Mouse (Mus musculus): Measurements from ENCODE around the gene Tpm4. TPM values are rescaled to one million over a fixed set of nuclear protein-coding genes. Genes with fewer than 3 reads are reported as not detected.
"Not testable (repeated sequence)": the region's sequence is repeated elsewhere in the genome, so short reads cannot be mapped to it uniquely, and the experiment has no call there.

Tpm4 gene
- polyA plus RNA-seq (2012; rRNA removed), result 311 and 395 TPM in 2 replicates
- 579 and 584 TPM in 2 replicates for polyA plus RNA-seq (2014; fragmentation: Nextera tagmentation; extraction: Ambion mirVana)

- peak within 1 kb of the TSS; percentile 91 for H3K4me3 ChIP-seq (replicated peaks; ENCODE audit: low read length)
- 1% methylated on average over 21 of the region's 49 CpGs for WGBS
- ATAC-seq (ENCODE audit: low FRiP score, low read depth) (peak; percentile 85), DNase-seq (ENCODE audit: low spot score) (peak; percentile 60)
- H3K9me3 ChIP-seq (ENCODE audit: control insufficient read depth, low read length), result no peaks in the 10 kb centered on the region
- peak; percentile 79; the same call in 1 of the 2 replicates for TF ChIP-seq POLR2A (IDR thresholded peaks at IDR 0.05; ENCODE audit: borderline replicate concordance, extremely low read depth, insufficient read depth, insufficient read length)
- H3K9ac ChIP-seq (ENCODE audit: low read depth, low read length, severe bottlenecking), result peak within 1 kb of the TSS; percentile 98
- peak within 1 kb of the TSS; percentile 99 for H3K27ac ChIP-seq (replicated peaks; ENCODE audit: low read depth, low read length)
- H3K4me1 ChIP-seq (ENCODE audit: control insufficient read depth, insufficient read depth, low read length), result peaks cover 8% of the 10 kb centered on the region
- H3K4me2 ChIP-seq (replicated peaks; ENCODE audit: low read depth, low read length, severe bottlenecking), result peak within 1 kb of the TSS; percentile 70
- peaks cover 19% of the 10 kb centered on the region for H3K36me3 ChIP-seq (ENCODE audit: control insufficient read depth, insufficient read depth, low read length)
- no peaks in the 10 kb centered on the region for H3K27me3 ChIP-seq (ENCODE audit: control insufficient read depth, insufficient read depth, low read length)
Observed at GRCm38 (mm10) chr8:72134756-72135445, at the start of gene Tpm4. Tpm4 (plus strand) TSS chr8:72134975.

GRCm38 (mm10) chr8:72087611-72088010 is 47.2 kb upstream of the Tpm4 start:
- not testable (repeated sequence) for DNase-seq (ENCODE audit: low spot score); ATAC-seq (ENCODE audit: low FRiP score, low read depth); H3K4me3 ChIP-seq (replicated peaks; ENCODE audit: low read length); H3K27me3 ChIP-seq (ENCODE audit: control insufficient read depth, insufficient read depth, low read length); H3K9me3 ChIP-seq (ENCODE audit: control insufficient read depth, low read length); H3K36me3 ChIP-seq (ENCODE audit: control insufficient read depth, insufficient read depth, low read length); H3K9ac ChIP-seq (ENCODE audit: low read depth, low read length, severe bottlenecking); H3K27ac ChIP-seq (replicated peaks; ENCODE audit: low read depth, low read length); H3K4me2 ChIP-seq (replicated peaks; ENCODE audit: low read depth, low read length, severe bottlenecking); H3K4me1 ChIP-seq (ENCODE audit: control insufficient read depth, insufficient read depth, low read length)
- WGBS, result 84% methylated on average over 3 of the region's 3 CpGs

- H3K27ac ChIP-seq (replicated peaks; ENCODE audit: low read depth, low read length); H3K27me3 ChIP-seq (ENCODE audit: control insufficient read depth, insufficient read depth, low read length); ATAC-seq (ENCODE audit: low FRiP score, low read depth); H3K4me2 ChIP-seq (replicated peaks; ENCODE audit: low read depth, low read length, severe bottlenecking); H3K9ac ChIP-seq (ENCODE audit: low read depth, low read length, severe bottlenecking); H3K36me3 ChIP-seq (ENCODE audit: control insufficient read depth, insufficient read depth, low read length); DNase-seq (ENCODE audit: low spot score); H3K4me3 ChIP-seq (replicated peaks; ENCODE audit: low read length); H3K4me1 ChIP-seq (ENCODE audit: control insufficient read depth, insufficient read depth, low read length); H3K9me3 ChIP-seq (ENCODE audit: control insufficient read depth, low read length): not testable (repeated sequence)
Observed at GRCm38 (mm10) chr8:72096721-72097120, 38.1 kb upstream of the Tpm4 start.

- H3K4me3 ChIP-seq (replicated peaks; ENCODE audit: low read length); H3K36me3 ChIP-seq (ENCODE audit: control insufficient read depth, insufficient read depth, low read length); DNase-seq (ENCODE audit: low spot score); ATAC-seq (ENCODE audit: low FRiP score, low read depth); H3K9me3 ChIP-seq (ENCODE audit: control insufficient read depth, low read length); H3K27me3 ChIP-seq (ENCODE audit: control insufficient read depth, insufficient read depth, low read length); H3K9ac ChIP-seq (ENCODE audit: low read depth, low read length, severe bottlenecking); H3K4me2 ChIP-seq (replicated peaks; ENCODE audit: low read depth, low read length, severe bottlenecking); H3K4me1 ChIP-seq (ENCODE audit: control insufficient read depth, insufficient read depth, low read length); H3K27ac ChIP-seq (replicated peaks; ENCODE audit: low read depth, low read length): not testable (repeated sequence)
- WGBS, result 50% methylated on average over 6 of the region's 7 CpGs
Observed at GRCm38 (mm10) chr8:72099377-72100103, 35.2 kb upstream of the Tpm4 start.

- TF ChIP-seq POLR2A (IDR thresholded peaks at IDR 0.05; ENCODE audit: borderline replicate concordance, extremely low read depth, insufficient read depth, insufficient read length), result no peak
- Histone ChIP-seq H3K4me3 (replicated peaks; ENCODE audit: low read length) (no peak overlapping the region), H3K4me2 (replicated peaks; ENCODE audit: low read depth, low read length, severe bottlenecking) (no peak overlapping the region), H3K9ac (ENCODE audit: low read depth, low read length, severe bottlenecking) (no peak overlapping the region), H3K27me3 (ENCODE audit: control insufficient read depth, insufficient read depth, low read length) (no peaks in the 10 kb centered on the region), H3K36me3 (ENCODE audit: control insufficient read depth, insufficient read depth, low read length) (no peaks in the 10 kb centered on the region), H3K4me1 (ENCODE audit: control insufficient read depth, insufficient read depth, low read length) (no peaks in the 10 kb centered on the region), H3K27ac (replicated peaks; ENCODE audit: low read depth, low read length) (no peak overlapping the region), H3K9me3 (ENCODE audit: control insufficient read depth, low read length) (no peaks in the 10 kb centered on the region; the same call in 1 of the 2 replicates)
- no peak for DNase-seq (ENCODE audit: low spot score)
- ATAC-seq (ENCODE audit: low FRiP score, low read depth), result no peak
- 23% methylated on average over 4 of the region's 4 CpGs for WGBS
Observed at GRCm38 (mm10) chr8:72105165-72105564, 29.6 kb upstream of the Tpm4 start.
